Mouse (Mus musculus): Measurements from ENCODE around the gene Ap3b1. TPM values are rescaled to one million over a fixed set of nuclear protein-coding genes. Genes with fewer than 3 reads are reported as not detected.

The Ap3b1 gene
- polyA plus RNA-seq, 1 experiment from 2014 or later: 40.9 TPM

GRCm38 (mm10) chr13:94365108-94365907, 6.5 kb downstream of the Ap3b1 start:
- DNase-seq (ENCODE audit: low spot score): no peak
- Histone ChIP-seq H3K27me3 (ENCODE audit: control insufficient read depth, insufficient read depth, low read length) (no peaks in the 10 kb centered on the region), H3K4me1 (replicated peaks; ENCODE audit: control insufficient read depth, insufficient read depth, low read length) (no peaks in the 10 kb centered on the region), H3K9ac (ENCODE audit: low read depth, low read length) (no peak overlapping the region), H3K27ac (ENCODE audit: low read depth, low read length) (no peak overlapping the region), H3K9me3 (ENCODE audit: control insufficient read depth, low read length) (no peaks in the 10 kb centered on the region), H3K4me2 (replicated peaks; ENCODE audit: low read depth, low read length) (no peak overlapping the region), H3K4me3 (ENCODE audit: low read depth, low read length) (no peak overlapping the region), H3K36me3 (ENCODE audit: control insufficient read depth, insufficient read depth, low read length) (no peaks in the 10 kb centered on the region)
- 87% methylated on average over 13 of the region's 13 CpGs for WGBS
- no peak for ATAC-seq (ENCODE audit: low FRiP score)

DNA sequence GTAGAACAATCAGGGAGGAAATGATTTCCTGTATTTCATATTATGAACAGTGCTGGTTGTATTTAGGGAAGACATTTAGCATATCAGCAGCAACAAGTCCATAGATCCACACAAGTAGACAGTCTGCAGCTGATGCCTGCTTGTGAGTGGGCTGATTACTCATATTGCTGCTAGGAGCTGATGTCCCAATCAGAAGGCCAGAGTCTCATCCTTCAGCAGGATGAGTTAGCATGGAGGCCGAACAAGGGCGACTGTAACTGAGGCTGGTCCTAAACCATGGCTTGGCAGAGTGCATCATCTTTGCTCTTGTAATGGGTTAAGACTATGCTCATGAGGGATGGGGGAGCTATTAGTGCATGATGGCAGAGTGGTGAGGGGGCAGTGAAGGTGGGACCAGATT, 9.1 kb downstream of the Ap3b1 start:
- no peak for ATAC-seq (ENCODE audit: low FRiP score)
- 89% methylated on average over 2 of the region's 2 CpGs for WGBS

DNA sequence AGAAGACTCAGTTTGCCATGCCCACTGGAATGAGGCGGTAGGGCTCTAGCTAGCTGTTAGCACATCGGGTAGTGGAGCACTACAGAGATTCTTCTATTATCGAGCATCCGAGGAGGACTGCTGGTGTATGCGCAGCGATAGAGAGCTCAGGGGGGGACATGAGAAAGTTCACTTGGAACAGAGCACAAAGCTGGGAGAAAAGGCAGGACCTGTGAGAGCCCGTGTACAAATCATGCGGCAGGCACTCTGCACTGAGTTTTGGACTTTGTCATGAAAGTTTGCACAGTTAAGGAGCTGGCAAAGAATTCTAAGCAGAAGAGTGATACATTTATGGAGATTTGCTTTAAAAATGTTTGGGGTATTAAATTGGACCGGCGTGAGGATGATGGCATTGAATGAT, 11.8 kb downstream of the Ap3b1 start:
- H3K4me2 ChIP-seq (replicated peaks; ENCODE audit: low read depth, low read length): no peak overlapping the region
- H3K4me1 ChIP-seq (replicated peaks; ENCODE audit: control insufficient read depth, insufficient read depth, low read length): no peaks in the 10 kb centered on the region
- no peaks in the 10 kb centered on the region for H3K36me3 ChIP-seq (ENCODE audit: control insufficient read depth, insufficient read depth, low read length)
- no peaks in the 10 kb centered on the region for H3K27me3 ChIP-seq (ENCODE audit: control insufficient read depth, insufficient read depth, low read length)
- H3K4me3 ChIP-seq (ENCODE audit: low read depth, low read length): no peak overlapping the region
- H3K9me3 ChIP-seq (ENCODE audit: control insufficient read depth, low read length): no peaks in the 10 kb centered on the region
- 97% methylated on average over 10 of the region's 10 CpGs for WGBS
- DNase-seq (ENCODE audit: low spot score): no peak
- H3K9ac ChIP-seq (ENCODE audit: low read depth, low read length): no peak overlapping the region
- no peak overlapping the region for H3K27ac ChIP-seq (ENCODE audit: low read depth, low read length)
- ATAC-seq (ENCODE audit: low FRiP score): no peak

More for the DNA sequence above, 9.1 kb downstream of the Ap3b1 start:
- no peak overlapping the region for H3K9ac ChIP-seq (ENCODE audit: low read depth, low read length)
- no peaks in the 10 kb centered on the region for H3K27me3 ChIP-seq (ENCODE audit: control insufficient read depth, insufficient read depth, low read length)
- H3K27ac ChIP-seq (ENCODE audit: low read depth, low read length): no peak overlapping the region
- H3K36me3 ChIP-seq (ENCODE audit: control insufficient read depth, insufficient read depth, low read length): no peaks in the 10 kb centered on the region
- H3K4me3 ChIP-seq (ENCODE audit: low read depth, low read length): no peak overlapping the region
- H3K4me2 ChIP-seq (replicated peaks; ENCODE audit: low read depth, low read length): no peak overlapping the region
- no peaks in the 10 kb centered on the region for H3K4me1 ChIP-seq (replicated peaks; ENCODE audit: control insufficient read depth, insufficient read depth, low read length)
- no peak for DNase-seq (ENCODE audit: low spot score)
- no peaks in the 10 kb centered on the region for H3K9me3 ChIP-seq (ENCODE audit: control insufficient read depth, low read length)

GRCm38 (mm10) chr13:94372066-94372465, 13.3 kb downstream of the Ap3b1 start:
- Histone ChIP-seq H3K36me3 (ENCODE audit: control insufficient read depth, insufficient read depth, low read length) (no peaks in the 10 kb centered on the region), H3K4me1 (replicated peaks; ENCODE audit: control insufficient read depth, insufficient read depth, low read length) (no peaks in the 10 kb centered on the region), H3K9me3 (ENCODE audit: control insufficient read depth, low read length) (no peaks in the 10 kb centered on the region), H3K9ac (ENCODE audit: low read depth, low read length) (no peak overlapping the region), H3K27me3 (ENCODE audit: control insufficient read depth, insufficient read depth, low read length) (no peaks in the 10 kb centered on the region), H3K27ac (ENCODE audit: low read depth, low read length) (no peak overlapping the region), H3K4me2 (replicated peaks; ENCODE audit: low read depth, low read length) (no peak overlapping the region), H3K4me3 (ENCODE audit: low read depth, low read length) (no peak overlapping the region)
- ATAC-seq (ENCODE audit: low FRiP score) (no peak), DNase-seq (ENCODE audit: low spot score) (no peak)
- WGBS: 71% methylated on average over 7 of the region's 7 CpGs

- no peak overlapping the region for H3K4me2 ChIP-seq (replicated peaks; ENCODE audit: low read depth, low read length)
- WGBS: 91% methylated on average over 3 of the region's 3 CpGs
- H3K27ac ChIP-seq (ENCODE audit: low read depth, low read length): no peak overlapping the region
- H3K4me1 ChIP-seq (replicated peaks; ENCODE audit: control insufficient read depth, insufficient read depth, low read length): no peaks in the 10 kb centered on the region
- H3K4me3 ChIP-seq (ENCODE audit: low read depth, low read length): no peak overlapping the region
- H3K27me3 ChIP-seq (ENCODE audit: control insufficient read depth, insufficient read depth, low read length): no peaks in the 10 kb centered on the region
- H3K36me3 ChIP-seq (ENCODE audit: control insufficient read depth, insufficient read depth, low read length): no peaks in the 10 kb centered on the region
- H3K9ac ChIP-seq (ENCODE audit: low read depth, low read length): no peak overlapping the region
- ATAC-seq (ENCODE audit: low FRiP score) (no peak), DNase-seq (ENCODE audit: low spot score) (no peak)
- no peaks in the 10 kb centered on the region for H3K9me3 ChIP-seq (ENCODE audit: control insufficient read depth, low read length)
Measured at GRCm38 (mm10) chr13:94374131-94374530, 15.4 kb downstream of the Ap3b1 start.

DNA sequence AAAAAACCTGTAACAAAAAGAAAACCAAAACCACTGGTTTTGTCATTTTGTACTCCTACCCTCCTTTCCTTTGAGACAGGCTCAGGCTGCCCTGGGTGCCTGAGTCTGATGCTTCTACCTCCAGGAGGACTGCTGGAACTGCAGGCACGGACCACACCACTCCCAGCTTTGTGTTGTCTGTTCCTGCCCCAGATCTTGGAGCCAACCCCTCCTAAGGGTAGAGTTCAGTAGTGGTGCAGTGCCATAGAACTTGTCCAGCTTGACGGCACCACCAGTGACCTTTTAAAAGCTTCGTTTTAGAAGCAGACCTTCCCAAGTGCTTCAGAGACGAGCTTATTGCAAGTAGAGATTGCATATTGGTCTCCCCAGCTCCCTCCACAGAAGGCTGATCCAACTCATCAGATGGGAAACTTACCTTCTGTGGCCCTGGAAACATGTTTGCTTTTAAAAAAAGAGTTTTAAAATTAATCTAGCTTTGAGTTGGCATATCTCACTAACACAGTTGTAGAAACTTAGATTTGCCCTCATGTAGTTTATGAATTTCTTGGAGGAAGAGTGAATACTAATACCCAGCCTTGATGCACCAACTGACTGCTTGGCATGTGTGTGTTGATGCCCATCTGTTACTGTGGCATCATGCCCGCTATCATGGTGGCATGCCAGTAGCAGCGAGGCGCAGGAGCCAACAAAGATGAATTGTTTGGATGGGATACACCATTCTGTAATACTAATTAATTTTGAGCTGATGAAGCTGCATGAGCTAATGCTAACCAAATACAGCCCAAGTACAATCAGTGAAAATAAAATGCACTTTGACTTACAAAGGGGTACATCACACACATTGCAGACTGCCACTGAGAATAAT, 17.0 kb downstream of the Ap3b1 start:
- 93% methylated on average over 7 of the region's 7 CpGs for WGBS
- H3K4me3 ChIP-seq (ENCODE audit: low read depth, low read length): no peak overlapping the region
- H3K27me3 ChIP-seq (ENCODE audit: control insufficient read depth, insufficient read depth, low read length): no peaks in the 10 kb centered on the region
- H3K9ac ChIP-seq (ENCODE audit: low read depth, low read length): no peak overlapping the region
- H3K4me1 ChIP-seq (replicated peaks; ENCODE audit: control insufficient read depth, insufficient read depth, low read length): no peaks in the 10 kb centered on the region
- no peaks in the 10 kb centered on the region for H3K9me3 ChIP-seq (ENCODE audit: control insufficient read depth, low read length)
- H3K27ac ChIP-seq (ENCODE audit: low read depth, low read length): no peak overlapping the region
- no peak for ATAC-seq (ENCODE audit: low FRiP score)
- no peak overlapping the region for H3K4me2 ChIP-seq (replicated peaks; ENCODE audit: low read depth, low read length)
- H3K36me3 ChIP-seq (ENCODE audit: control insufficient read depth, insufficient read depth, low read length): no peaks in the 10 kb centered on the region
- no peak for DNase-seq (ENCODE audit: low spot score)

GRCm38 (mm10) chr13:94379006-94379405, 20.2 kb downstream of the Ap3b1 start:
- Histone ChIP-seq H3K4me3 (ENCODE audit: low read depth, low read length) (no peak overlapping the region), H3K27ac (ENCODE audit: low read depth, low read length) (no peak overlapping the region), H3K36me3 (ENCODE audit: control insufficient read depth, insufficient read depth, low read length) (no peaks in the 10 kb centered on the region), H3K27me3 (ENCODE audit: control insufficient read depth, insufficient read depth, low read length) (no peaks in the 10 kb centered on the region), H3K4me2 (replicated peaks; ENCODE audit: low read depth, low read length) (no peak overlapping the region), H3K9ac (ENCODE audit: low read depth, low read length) (no peak overlapping the region), H3K9me3 (ENCODE audit: control insufficient read depth, low read length) (no peaks in the 10 kb centered on the region), H3K4me1 (replicated peaks; ENCODE audit: control insufficient read depth, insufficient read depth, low read length) (no peaks in the 10 kb centered on the region)
- DNase-seq (ENCODE audit: low spot score) (no peak), ATAC-seq (ENCODE audit: low FRiP score) (no peak)
- 83% methylated on average over 4 of the region's 4 CpGs for WGBS

GRCm38 (mm10) chr13:94381427-94381826, 22.7 kb downstream of the Ap3b1 start:
- Histone ChIP-seq H3K4me1 (replicated peaks; ENCODE audit: control insufficient read depth, insufficient read depth, low read length) (no peaks in the 10 kb centered on the region), H3K27ac (ENCODE audit: low read depth, low read length) (no peak overlapping the region)
- no peak for ATAC-seq (ENCODE audit: low FRiP score)

More at GRCm38 (mm10) chr13:94381427-94381826, 22.7 kb downstream of the Ap3b1 start:
- Histone ChIP-seq H3K4me3 (ENCODE audit: low read depth, low read length) (no peak overlapping the region), H3K9ac (ENCODE audit: low read depth, low read length) (no peak overlapping the region), H3K36me3 (ENCODE audit: control insufficient read depth, insufficient read depth, low read length) (no peaks in the 10 kb centered on the region), H3K27me3 (ENCODE audit: control insufficient read depth, insufficient read depth, low read length) (no peaks in the 10 kb centered on the region), H3K4me2 (replicated peaks; ENCODE audit: low read depth, low read length) (no peak overlapping the region), H3K9me3 (ENCODE audit: control insufficient read depth, low read length) (no peaks in the 10 kb centered on the region)
- WGBS: 91% methylated on average over 4 of the region's 4 CpGs
- DNase-seq (ENCODE audit: low spot score): no peak

Measured in hindbrain, embryonic 11.5 days (tissue).